Mouse (Mus musculus): ENCODE measurements at regions not wholly inside any gene's neighbourhood (a gene's known extent, or its start where the extent isn't known, plus 50 kb on each side); places are given as distances from the start of the nearest gene placed in this dataset.

- TF ChIP-seq CTCF (IDR thresholded peaks at IDR 0.05; ENCODE audit: low read depth, low read length) (no peak), POLR2A (IDR thresholded peaks at IDR 0.05; ENCODE audit: extremely low read depth, insufficient read depth, low read length) (no peak)
Observed at GRCm38 (mm10) chr3:144257196-144257595, 52.2 kb upstream of the Lmo4 start.

All from liver, adult 2 months (tissue).